Mouse (Mus musculus) stomach, embryonic 16.5 days (tissue): ENCODE measurements at regions not wholly inside any gene's neighbourhood (a gene's known extent, or its start where the extent isn't known, plus 50 kb on each side); places are given as distances from the start of the nearest gene placed in this dataset.

Source experiments
- ATAC-seq: fragments of 200-750 bp; cut with Nextera tagmentation; 2 replicates; pipeline ENCODE4 v1.8.0; 2017; ENCODE audit warnings: moderate number of reproducible peaks, moderate TSS enrichment; ENCODE audit not compliant: insufficient read depth, low FRiP score
- H3K27ac ChIP-seq: fragments of 300-500 bp; sonication (generic); 2 replicates; pipeline ENCODE4 v1.5.1; 2014; ENCODE audit warnings: low read length
- H3K27me3 ChIP-seq: fragments of 300-500 bp; sonication (generic); 2 replicates; pipeline ENCODE4 v1.6.1; 2014; ENCODE audit warnings: low read length, control low read depth, mixed read lengths; ENCODE audit not compliant: control insufficient read depth, insufficient read depth
- H3K36me3 ChIP-seq: fragments of 300-500 bp; sonication (generic); 2 replicates; pipeline ENCODE4 v1.6.1; 2014; ENCODE audit warnings: low read length; ENCODE audit not compliant: control insufficient read depth, insufficient read depth
- H3K4me1 ChIP-seq: fragments of 300-500 bp; sonication (generic); 2 replicates; pipeline ENCODE4 v1.6.1; 2014; ENCODE audit warnings: low read length, control low read depth, mixed read lengths; ENCODE audit not compliant: control insufficient read depth, insufficient read depth
- H3K4me2 ChIP-seq: fragments of 300-500 bp; sonication (generic); 2 replicates; pipeline ENCODE4 v1.6.1; 2014; ENCODE audit warnings: low read depth, low read length, mixed read lengths
- H3K4me3 ChIP-seq: fragments of 300-500 bp; sonication (generic); replicated peaks from 2 replicates; pipeline ENCODE4 v1.5.1; 2014; ENCODE audit warnings: mild to moderate bottlenecking, low read length
- H3K9ac ChIP-seq: fragments of 300-500 bp; sonication (generic); 2 replicates; pipeline ENCODE4 v1.6.1; 2014; ENCODE audit warnings: low read length
- H3K9me3 ChIP-seq: fragments of 300-500 bp; sonication (generic); replicated peaks from 2 replicates; pipeline ENCODE4 v1.6.1; 2016; ENCODE audit warnings: low read length, control low read depth; ENCODE audit not compliant: control insufficient read depth
- WGBS: fragments of 180-500 bp; shearing (Covaris S2); extraction: QIAGEN DNeasy Blood & Tissue Kit; methylation state at CpG from one replicate; pipeline ENCODE4 v1.1.7; 2014; 5-methylcytosine and 5-hydroxymethylcytosine counted together

DNA sequence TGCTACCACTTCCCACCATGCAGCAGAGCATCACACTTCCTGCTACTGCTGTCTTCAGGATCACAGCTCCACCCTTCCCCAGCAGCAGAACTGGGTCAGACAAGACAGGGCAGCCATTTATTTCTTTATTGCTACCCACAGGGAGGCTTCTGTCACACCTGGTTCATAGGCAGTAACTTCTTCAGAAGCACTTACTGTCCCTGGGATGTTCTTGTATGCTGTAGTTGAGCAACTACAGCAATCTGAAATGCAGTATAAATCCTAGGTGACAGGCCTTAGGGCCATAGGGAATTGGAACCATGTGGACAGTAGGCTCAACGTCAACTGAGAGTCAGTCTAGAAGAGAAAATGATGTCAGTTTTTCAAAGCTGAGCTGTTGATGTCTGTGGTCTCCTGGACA, 179.5 kb upstream of the Mast4 start:
- H3K4me3 ChIP-seq, result no peak overlapping the region
- H3K36me3 ChIP-seq, result no peaks in the 10 kb centered on the region
- H3K27ac ChIP-seq, result no peak overlapping the region
- WGBS, result 83% methylated on average over 1 of the region's 1 CpGs
- H3K4me1 ChIP-seq, result no peaks in the 10 kb centered on the region
- H3K9me3 ChIP-seq, result 0 out of 2 replicates have a peak, but pooled peaks cover 3% of the 10 kb centered on the region
- ATAC-seq, result no peak
- H3K27me3 ChIP-seq, result no peaks in the 10 kb centered on the region
- H3K9ac ChIP-seq, result no peak overlapping the region
- no peak overlapping the region for H3K4me2 ChIP-seq

DNA sequence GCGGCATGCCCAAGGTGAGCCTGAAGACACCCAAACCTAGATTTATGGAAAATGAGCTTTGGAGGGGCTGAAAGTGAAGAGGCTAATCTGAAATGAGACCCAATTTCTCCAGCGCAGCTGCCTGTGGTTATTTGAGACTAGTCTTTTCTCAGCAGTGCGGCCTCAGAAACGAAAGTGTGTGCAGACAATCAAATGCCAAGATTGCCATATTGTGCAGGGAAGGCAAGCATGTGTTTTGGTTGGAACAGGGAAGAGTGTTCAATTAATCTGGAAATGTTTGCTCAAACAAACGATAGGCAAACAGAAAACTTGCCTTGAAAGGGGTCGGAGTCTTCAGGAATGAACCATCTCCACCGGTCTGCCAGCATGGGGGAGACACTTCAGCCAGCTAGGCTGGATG, 178.2 kb upstream of the Mast4 start:
- H3K27me3 ChIP-seq, result no peaks in the 10 kb centered on the region
- no peaks in the 10 kb centered on the region for H3K4me1 ChIP-seq
- 0 out of 2 replicates have a peak, but pooled peaks cover 3% of the 10 kb centered on the region for H3K9me3 ChIP-seq
- 72% methylated on average over 7 of the region's 7 CpGs for WGBS
- no peak overlapping the region for H3K27ac ChIP-seq
- no peak for ATAC-seq
- H3K9ac ChIP-seq, result no peak overlapping the region
- no peak overlapping the region for H3K4me3 ChIP-seq
- H3K36me3 ChIP-seq, result no peaks in the 10 kb centered on the region
- no peak overlapping the region for H3K4me2 ChIP-seq

DNA sequence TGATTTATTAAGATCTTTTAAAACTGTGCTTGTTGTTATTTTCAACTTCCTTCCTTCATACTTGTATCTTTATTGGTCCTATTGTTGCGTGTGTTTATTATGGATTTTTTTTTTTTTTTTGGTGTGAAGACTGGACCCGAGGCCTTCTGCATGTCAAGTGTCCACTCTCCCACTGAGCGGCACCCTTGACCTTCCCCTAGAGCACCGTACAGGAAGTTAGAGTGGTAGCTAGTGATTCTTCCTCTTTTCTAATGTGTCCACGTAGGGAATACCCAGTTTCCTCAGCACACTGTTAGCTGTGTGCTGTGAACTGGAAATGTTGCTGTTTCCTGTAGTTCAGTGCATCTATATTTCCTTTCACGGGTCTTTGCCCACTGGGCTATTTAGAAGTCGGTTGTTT, 170.7 kb upstream of the Mast4 start:
- no peak for ATAC-seq
- 0 out of 2 replicates have a peak, but pooled peaks cover 3% of the 10 kb centered on the region for H3K9me3 ChIP-seq
- 74% methylated on average over 7 of the region's 7 CpGs for WGBS
- H3K9ac ChIP-seq, result no peak overlapping the region
- H3K4me2 ChIP-seq, result no peak overlapping the region
- H3K27me3 ChIP-seq, result no peaks in the 10 kb centered on the region
- H3K4me3 ChIP-seq, result no peak overlapping the region
- H3K4me1 ChIP-seq, result no peaks in the 10 kb centered on the region
- H3K36me3 ChIP-seq, result no peaks in the 10 kb centered on the region
- H3K27ac ChIP-seq, result no peak overlapping the region

DNA sequence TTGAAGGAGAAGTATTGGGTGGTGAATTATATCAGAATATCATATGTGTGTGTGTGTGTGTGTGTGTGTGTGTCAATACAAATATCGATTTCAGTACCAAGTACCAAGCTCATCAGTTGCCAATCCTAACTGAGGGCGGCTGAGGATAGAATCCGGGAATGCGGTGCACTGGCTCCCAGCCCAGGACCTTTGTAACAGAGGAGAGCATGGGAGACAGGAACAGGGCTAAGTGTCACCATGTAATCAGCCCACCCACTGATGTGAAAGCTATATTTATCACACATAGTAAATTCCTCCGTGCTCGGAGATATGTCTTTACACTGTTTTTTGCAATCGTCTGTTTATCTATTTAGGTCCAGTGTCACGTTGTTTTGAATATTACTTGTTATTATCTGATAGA, 165.1 kb upstream of the Mast4 start:
- H3K36me3 ChIP-seq, result no peaks in the 10 kb centered on the region
- WGBS, result 75% methylated on average over 8 of the region's 8 CpGs
- no peak overlapping the region for H3K9ac ChIP-seq
- H3K9me3 ChIP-seq, result no peaks in the 10 kb centered on the region
- no peaks in the 10 kb centered on the region for H3K27me3 ChIP-seq
- no peaks in the 10 kb centered on the region for H3K4me1 ChIP-seq
- H3K4me2 ChIP-seq, result no peak overlapping the region
- H3K27ac ChIP-seq, result no peak overlapping the region
- ATAC-seq, result no peak
- no peak overlapping the region for H3K4me3 ChIP-seq

DNA sequence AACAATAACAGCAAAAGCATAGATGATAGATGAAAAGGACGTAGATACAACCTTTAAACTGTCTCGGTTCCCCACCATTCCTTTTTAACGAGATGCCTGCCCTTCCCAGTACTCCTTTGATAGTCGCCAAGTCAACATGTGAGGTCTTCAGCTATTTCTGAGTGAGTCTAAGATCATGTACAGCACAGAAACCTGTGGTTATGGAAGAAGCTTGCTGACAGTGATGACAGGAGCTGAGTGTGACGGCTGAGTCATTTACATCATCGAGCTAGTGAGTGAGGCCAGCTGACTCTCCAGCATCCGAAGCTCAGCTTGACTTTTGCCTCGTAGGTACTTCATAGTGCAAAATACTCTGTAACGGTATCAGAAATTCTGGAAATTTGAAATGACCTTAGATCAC, 160.1 kb upstream of the Mast4 start:
- H3K9me3 ChIP-seq, result no peaks in the 10 kb centered on the region
- no peak overlapping the region for H3K4me3 ChIP-seq
- no peaks in the 10 kb centered on the region; the same call in 1 of the 2 replicates for H3K27me3 ChIP-seq
- 76% methylated on average over 9 of the region's 9 CpGs for WGBS
- no peak overlapping the region for H3K27ac ChIP-seq
- no peaks in the 10 kb centered on the region for H3K4me1 ChIP-seq
- no peak overlapping the region for H3K4me2 ChIP-seq
- no peak overlapping the region for H3K9ac ChIP-seq
- no peaks in the 10 kb centered on the region for H3K36me3 ChIP-seq
- ATAC-seq, result no peak

DNA sequence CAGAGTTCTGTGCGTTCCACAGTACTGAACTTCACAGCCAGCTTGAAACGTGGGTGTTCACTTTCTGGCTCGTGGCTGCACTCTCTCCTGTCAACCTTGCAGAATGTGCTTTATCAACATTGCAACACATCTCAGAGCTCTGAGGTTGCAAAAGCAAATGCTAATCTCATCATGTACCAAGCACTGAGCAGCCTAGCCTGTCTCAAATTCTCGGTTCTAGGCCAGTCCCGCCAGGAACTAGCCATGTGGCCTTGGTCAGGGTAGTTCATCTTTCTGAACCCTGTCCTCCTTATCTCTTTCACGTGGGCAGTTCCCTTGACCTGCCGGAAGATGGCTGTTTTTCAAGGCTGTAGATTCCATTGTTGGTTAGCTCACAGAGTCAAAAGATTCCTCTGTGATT, 159.3 kb upstream of the Mast4 start:
- no peak for ATAC-seq
- H3K9ac ChIP-seq, result no peak overlapping the region
- 42% methylated on average over 7 of the region's 7 CpGs for whole genome bisulfite sequencing
- H3K4me3 ChIP-seq, result no peak overlapping the region
- H3K9me3 ChIP-seq, result no peaks in the 10 kb centered on the region
- no peaks in the 10 kb centered on the region for H3K4me1 ChIP-seq
- no peak overlapping the region for H3K4me2 ChIP-seq
- no peaks in the 10 kb centered on the region for H3K36me3 ChIP-seq
- H3K27me3 ChIP-seq, result no peaks in the 10 kb centered on the region; the same call in 1 of the 2 replicates
- H3K27ac ChIP-seq, result no peak overlapping the region

DNA sequence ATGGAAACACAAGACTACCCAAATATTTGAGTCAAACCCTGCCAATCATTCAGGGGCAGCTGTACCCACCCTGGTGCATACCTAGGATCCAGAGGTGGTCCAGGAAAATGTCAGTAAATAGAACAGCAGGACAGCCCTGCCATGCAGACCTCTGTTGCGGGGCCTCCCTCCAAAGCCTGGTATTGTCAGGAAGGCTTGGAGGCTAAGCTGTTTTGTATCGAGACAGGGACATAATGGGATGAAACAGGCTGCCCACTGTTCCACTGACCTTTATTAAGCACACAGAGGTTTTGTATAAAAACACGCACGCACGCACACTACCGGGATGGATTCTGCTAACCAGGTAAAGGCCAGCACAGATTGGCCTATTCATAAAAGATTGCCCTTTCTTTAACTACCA, 155.8 kb upstream of the Mast4 start:
- no peak for ATAC-seq
- Histone ChIP-seq H3K4me2 (no peak overlapping the region), H3K4me1 (no peaks in the 10 kb centered on the region), H3K9me3 (no peaks in the 10 kb centered on the region), H3K27ac (no peak overlapping the region), H3K9ac (no peak overlapping the region), H3K27me3 (no peaks in the 10 kb centered on the region; the same call in 1 of the 2 replicates), H3K36me3 (no peaks in the 10 kb centered on the region), H3K4me3 (no peak overlapping the region)
- WGBS, result 80% methylated on average over 6 of the region's 6 CpGs

DNA sequence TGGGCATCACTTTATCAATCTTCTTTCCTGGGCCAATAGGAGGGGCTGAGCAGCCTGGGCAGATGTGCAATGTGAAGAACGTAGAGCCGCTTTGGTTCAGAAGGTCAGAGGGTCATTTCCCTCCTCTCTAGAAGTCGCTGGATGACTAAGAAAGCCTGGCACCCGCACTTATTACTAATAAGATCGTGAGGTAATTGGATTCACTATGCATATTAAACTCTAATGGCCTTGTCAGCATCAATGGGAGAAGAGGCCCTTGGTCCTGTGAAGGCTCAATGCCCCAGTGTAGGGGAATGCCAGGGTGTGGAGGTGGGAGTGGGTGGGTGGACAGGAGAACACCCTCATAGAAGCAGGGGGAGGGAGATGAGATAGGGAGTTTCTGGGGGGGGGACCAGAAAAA, 149.8 kb upstream of the Mast4 start:
- Histone ChIP-seq H3K27me3 (no peaks in the 10 kb centered on the region), H3K27ac (no peak overlapping the region), H3K4me1 (no peaks in the 10 kb centered on the region), H3K4me2 (no peak overlapping the region), H3K4me3 (no peak overlapping the region), H3K9me3 (no peaks in the 10 kb centered on the region), H3K36me3 (no peaks in the 10 kb centered on the region), H3K9ac (no peak overlapping the region)
- ATAC-seq, result no peak
- 61% methylated on average over 5 of the region's 5 CpGs for WGBS

DNA sequence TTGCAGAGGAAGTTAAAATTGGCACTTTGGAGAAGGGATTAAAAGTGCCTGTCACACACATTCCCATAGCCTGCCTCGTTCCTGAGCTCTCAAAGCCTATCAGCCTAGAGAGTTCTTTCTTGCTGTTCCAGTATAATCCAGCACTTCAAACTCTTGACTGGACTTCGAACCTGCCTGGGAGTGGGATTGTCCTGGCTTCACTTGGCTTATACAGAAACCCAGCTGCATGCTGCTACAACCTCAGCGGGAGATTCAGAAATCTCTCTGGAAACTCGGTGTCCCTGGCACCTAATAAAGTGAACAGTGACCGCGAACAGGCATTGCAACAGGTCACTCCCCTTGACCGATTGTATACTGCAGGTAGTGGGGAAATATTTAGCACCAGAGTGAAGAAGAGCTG, 149.1 kb upstream of the Mast4 start:
- no peak overlapping the region for H3K9ac ChIP-seq
- no peak overlapping the region for H3K4me2 ChIP-seq
- WGBS, result 79% methylated on average over 7 of the region's 7 CpGs
- no peak for ATAC-seq
- H3K27ac ChIP-seq, result no peak overlapping the region
- H3K4me1 ChIP-seq, result no peaks in the 10 kb centered on the region
- no peaks in the 10 kb centered on the region for H3K36me3 ChIP-seq
- no peak overlapping the region for H3K4me3 ChIP-seq
- H3K27me3 ChIP-seq, result no peaks in the 10 kb centered on the region
- H3K9me3 ChIP-seq, result no peaks in the 10 kb centered on the region

DNA sequence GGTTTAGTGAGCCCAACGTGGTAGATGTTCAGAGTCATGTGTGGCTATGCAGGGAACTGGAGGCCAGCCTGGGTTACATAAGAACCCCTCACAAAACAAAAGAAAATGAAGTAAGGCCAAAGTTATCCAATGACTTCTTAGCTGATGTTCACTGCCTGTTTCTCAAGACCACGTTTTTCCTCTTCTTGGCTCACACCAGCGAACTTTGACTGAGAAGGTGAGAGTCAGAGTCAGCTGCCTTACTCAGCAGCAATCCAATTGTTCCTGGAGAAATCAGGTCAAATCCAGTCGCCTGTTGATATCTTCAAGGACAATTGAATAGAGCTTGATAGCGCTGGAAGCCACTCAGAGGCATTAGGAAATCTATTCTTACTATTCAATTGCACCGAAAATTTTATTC, 142.0 kb upstream of the Mast4 start:
- no peaks in the 10 kb centered on the region for H3K27me3 ChIP-seq
- no peak overlapping the region for H3K27ac ChIP-seq
- H3K4me3 ChIP-seq, result no peak overlapping the region
- no peak overlapping the region for H3K9ac ChIP-seq
- H3K4me1 ChIP-seq, result no peaks in the 10 kb centered on the region
- H3K9me3 ChIP-seq, result no peaks in the 10 kb centered on the region
- H3K36me3 ChIP-seq, result no peaks in the 10 kb centered on the region
- ATAC-seq, result no peak
- H3K4me2 ChIP-seq, result no peak overlapping the region
- WGBS, result 86% methylated on average over 6 of the region's 6 CpGs
